Mouse (Mus musculus) kidney, adult 2 months (tissue): Measurements from ENCODE around the gene Msi2. TPM values are rescaled to one million over a fixed set of nuclear protein-coding genes. Genes with fewer than 3 reads are reported as not detected.

Experiments used
- DNase-seq: peaks from one replicate; pipeline ENCODE4 v3.0.0; 2021
- H3K27ac ChIP-seq: fragments of 200-500 bp; 2 replicates; pipeline ENCODE4 v1.5.1; 2012; ENCODE audit warnings: low read depth, low read length, control low read depth, inconsistent platforms; ENCODE audit not compliant: insufficient read depth
- H3K27me3 ChIP-seq: fragments of 200-500 bp; replicated peaks from 2 replicates; pipeline ENCODE4 v1.6.1; 2012; ENCODE audit warnings: mild to moderate bottlenecking, moderate library complexity, low read length, inconsistent platforms; ENCODE audit not compliant: control insufficient read depth, insufficient read depth
- H3K36me3 ChIP-seq: fragments of 200-500 bp; 2 replicates; pipeline ENCODE4 v1.6.1; 2012; ENCODE audit warnings: mild to moderate bottlenecking, moderate library complexity, low read length, inconsistent platforms; ENCODE audit not compliant: control insufficient read depth, insufficient read depth
- H3K4me1 ChIP-seq: fragments of 200-500 bp; 2 replicates; pipeline ENCODE4 v1.6.1; 2011; ENCODE audit warnings: low read length; ENCODE audit not compliant: control insufficient read depth, insufficient read depth
- H3K4me3 ChIP-seq: fragments of 200-500 bp; 2 replicates; pipeline ENCODE4 v1.5.1; 2011; ENCODE audit warnings: mild to moderate bottlenecking, low read depth, low read length, control low read depth; ENCODE audit not compliant: insufficient read depth
- CTCF ChIP-seq: fragments of 200-500 bp; conservative IDR thresholded peaks from 2 replicates; pipeline ENCODE4 v1.5.1; 2011; ENCODE audit warnings: low read depth, mild to moderate bottlenecking, control low read depth, low read length, moderate library complexity, mixed read lengths; ENCODE audit not compliant: insufficient read depth, insufficient read length
- POLR2A ChIP-seq: fragments of 200-500 bp; IDR thresholded peaks from one replicate; pipeline ENCODE4 v1.6.1; 2011; ENCODE audit warnings: low read depth, low read length, control low read depth
- WGBS: fragments of 180-500 bp; shearing (Covaris S2); methylation state at CpG from one replicate; pipeline ENCODE4 v1.1.7; 2018; 5-methylcytosine and 5-hydroxymethylcytosine counted together
- polyA plus RNA-seq: library from polyadenylated mRNA; depleted of rRNA; stranded (reverse); fragments of >200 nt; gene quantifications from 2 replicates; pipeline ENCODE4 v1.2.3, GENCODE M21; 2012

Gene Msi2
- polyA plus RNA-seq, 1 experiment, result 43.5 TPM

DNA sequence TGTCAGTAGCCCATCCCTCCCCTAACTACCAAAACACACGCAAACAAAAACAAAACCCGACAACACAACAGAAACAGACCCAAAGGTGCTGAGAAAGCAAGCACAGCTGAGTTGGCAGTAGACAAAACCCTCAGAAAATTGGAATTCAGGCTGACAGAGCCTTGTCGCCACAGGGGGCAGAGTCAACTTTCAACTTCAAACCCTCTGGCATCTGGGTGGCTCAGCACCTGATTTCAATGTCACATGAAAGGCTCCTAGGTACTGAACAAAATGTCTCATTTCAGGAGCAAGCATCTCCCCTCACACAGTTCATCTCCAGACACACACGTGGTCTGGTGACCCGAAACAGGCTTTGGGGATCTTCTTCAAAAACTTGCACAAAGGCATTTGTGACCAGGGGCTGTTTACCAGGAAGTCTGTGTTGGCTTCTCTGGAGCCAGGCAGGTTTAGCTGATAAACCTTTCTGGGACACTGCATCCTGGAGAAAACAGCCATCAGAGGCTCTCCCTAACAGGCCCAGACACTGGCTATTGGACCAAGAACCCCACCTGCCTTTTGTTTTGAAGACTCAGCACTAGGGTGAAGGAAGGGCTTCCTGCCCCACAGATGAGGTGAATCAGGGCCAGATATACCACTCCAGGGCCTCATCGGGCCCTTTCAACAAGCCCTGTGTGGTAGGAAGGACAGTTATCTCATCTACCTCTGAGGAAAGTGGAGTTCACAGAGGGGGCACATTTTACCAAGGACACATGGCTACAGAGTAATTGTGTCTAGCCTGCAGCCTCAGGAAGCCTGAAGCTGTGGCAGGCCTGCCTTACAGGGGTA, 168.0 kb downstream of the Msi2 start:
- TF ChIP-seq POLR2A (no peak), CTCF (no peak)
- WGBS, result 39% methylated on average over 6 of the region's 6 CpGs
- Histone ChIP-seq H3K27me3 (no peaks in the 10 kb centered on the region), H3K36me3 (no peaks in the 10 kb centered on the region), H3K4me1 (peaks cover 26% of the 10 kb centered on the region), H3K27ac (no peak overlapping the region), H3K4me3 (no peak overlapping the region)
- DNase-seq, result peak; percentile 55

DNA sequence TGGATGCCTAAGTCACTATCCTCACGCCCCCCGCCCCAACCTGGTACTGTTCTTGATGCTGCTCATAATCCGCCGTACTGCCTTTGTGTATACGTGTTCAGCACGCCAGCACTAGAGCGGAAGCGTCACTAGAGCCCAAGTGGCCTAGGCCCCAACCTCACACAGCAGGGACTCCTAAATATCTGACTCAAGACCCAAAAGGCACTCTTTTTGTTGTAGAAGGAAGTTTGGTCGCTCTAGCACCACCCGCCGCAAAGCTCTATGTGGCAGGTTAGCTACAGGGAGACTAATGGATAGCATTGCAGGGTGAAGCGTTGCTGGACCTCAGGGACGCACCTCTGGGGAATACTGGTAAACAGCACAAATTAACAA, 168.8 kb downstream of the Msi2 start:
- peaks cover 18% of the 10 kb centered on the region for H3K4me1 ChIP-seq
- H3K4me3 ChIP-seq, result no peak overlapping the region
- WGBS, result 95% methylated on average over 13 of the region's 13 CpGs
- H3K36me3 ChIP-seq, result no peaks in the 10 kb centered on the region
- DNase-seq, result no peak
- no peaks in the 10 kb centered on the region for H3K27me3 ChIP-seq
- TF ChIP-seq POLR2A (no peak), CTCF (no peak)
- H3K27ac ChIP-seq, result no peak overlapping the region

GRCm38 (mm10) chr11:88548832-88549528, 169.3 kb downstream of the Msi2 start:
- H3K4me3 ChIP-seq, result no peak overlapping the region
- H3K36me3 ChIP-seq, result no peaks in the 10 kb centered on the region
- no peaks in the 10 kb centered on the region for H3K27me3 ChIP-seq
- TF ChIP-seq CTCF (no peak), POLR2A (no peak)
- no peak overlapping the region for H3K27ac ChIP-seq
- DNase-seq, result no peak
- peaks cover 17% of the 10 kb centered on the region for H3K4me1 ChIP-seq
- WGBS, result 77% methylated on average over 6 of the region's 6 CpGs

DNA sequence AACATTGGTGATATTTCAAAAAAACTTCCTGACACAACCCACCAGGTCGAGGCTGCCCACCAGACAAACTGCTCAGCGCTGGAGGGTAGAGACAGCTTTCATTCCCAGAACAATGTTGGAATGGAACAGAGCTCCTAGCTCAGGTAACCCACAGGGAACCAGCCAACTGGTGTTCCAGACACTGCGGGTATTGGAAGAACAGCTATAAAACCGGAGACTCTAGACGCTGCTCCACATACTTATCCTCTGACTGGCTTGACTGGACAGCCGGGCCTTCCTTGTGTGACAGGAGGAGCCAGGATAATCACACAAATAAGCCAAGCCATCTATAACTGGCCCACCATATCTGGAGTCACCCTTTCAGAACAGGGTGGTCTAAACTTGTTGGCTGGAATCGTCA, 169.9 kb downstream of the Msi2 start:
- WGBS, result 72% methylated on average over 7 of the region's 7 CpGs

GRCm38 (mm10) chr11:88543771-88544170, 174.5 kb downstream of the Msi2 start:
- no peak for TF ChIP-seq CTCF
- no peak for TF ChIP-seq POLR2A
- Histone ChIP-seq H3K36me3 (no peaks in the 10 kb centered on the region), H3K27ac (no peak overlapping the region), H3K4me3 (no peak overlapping the region), H3K4me1 (peaks cover 17% of the 10 kb centered on the region), H3K27me3 (no peaks in the 10 kb centered on the region)
- no peak for DNase-seq
- 80% methylated on average over 6 of the region's 6 CpGs for WGBS

More for the DNA sequence above, 169.9 kb downstream of the Msi2 start:
- Histone ChIP-seq H3K4me3 (no peak overlapping the region), H3K27ac (no peak overlapping the region), H3K27me3 (no peaks in the 10 kb centered on the region), H3K4me1 (peaks cover 11% of the 10 kb centered on the region), H3K36me3 (no peaks in the 10 kb centered on the region)
- no peak for TF ChIP-seq CTCF
- no peak for TF ChIP-seq POLR2A
- no peak for DNase-seq

DNA sequence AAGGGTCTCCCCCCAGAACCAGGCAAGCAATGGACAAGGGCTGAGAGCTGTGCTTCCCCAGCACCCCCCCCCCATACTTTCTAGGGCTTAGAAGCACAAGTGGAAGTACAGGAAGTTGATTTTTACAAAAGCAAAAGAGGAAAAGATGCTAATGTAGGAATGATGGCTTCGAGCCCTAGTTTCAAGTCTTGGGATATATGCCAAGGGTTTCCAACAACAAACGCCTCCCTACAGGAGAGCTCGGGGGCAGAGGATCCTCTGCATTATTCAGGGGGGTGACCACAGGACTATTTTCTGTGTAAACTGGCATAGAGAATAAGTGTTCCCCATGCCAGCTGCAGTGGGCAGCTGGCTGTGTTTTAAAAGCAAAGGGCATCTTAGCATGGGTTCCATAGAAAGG, 175.5 kb downstream of the Msi2 start:
- TF ChIP-seq POLR2A, result no peak
- TF ChIP-seq CTCF, result no peak
- Histone ChIP-seq H3K27ac (no peak overlapping the region), H3K36me3 (no peaks in the 10 kb centered on the region), H3K27me3 (no peaks in the 10 kb centered on the region), H3K4me1 (peaks cover 22% of the 10 kb centered on the region), H3K4me3 (no peak overlapping the region)
- WGBS, result 23% methylated on average over 3 of the region's 3 CpGs
- no peak for DNase-seq
